Mouse (Mus musculus) hindbrain, postnatal 0 days (tissue): ENCODE data around the gene Sec24a. TPM values are rescaled to one million over a fixed set of nuclear protein-coding genes. Genes with fewer than 3 reads are reported as not detected.

Experiments
- ATAC-seq: fragments of 200-750 bp; cut with Nextera tagmentation; 2 replicates; pipeline ENCODE4 v1.8.0; 2017; ENCODE audit warnings: mild to moderate bottlenecking, moderate TSS enrichment, moderate library complexity
- DNase-seq: peaks from one replicate; pipeline ENCODE4 v3.0.0-alpha.2; 2015; ENCODE audit warnings: low spot score
- H3K27ac ChIP-seq: fragments of 300-500 bp; sonication (generic); 2 replicates; pipeline ENCODE4 v1.5.1; 2014; ENCODE audit warnings: mild to moderate bottlenecking
- H3K27me3 ChIP-seq: fragments of 300-500 bp; sonication (generic); 2 replicates; pipeline ENCODE4 v1.6.1; 2014; ENCODE audit warnings: low read length, mixed read lengths; ENCODE audit not compliant: insufficient read depth
- H3K36me3 ChIP-seq: fragments of 300-500 bp; sonication (generic); 2 replicates; pipeline ENCODE4 v1.6.1; 2014; ENCODE audit warnings: low read length, mixed read lengths; ENCODE audit not compliant: insufficient read depth
- H3K4me1 ChIP-seq: fragments of 300-500 bp; sonication (generic); 2 replicates; pipeline ENCODE4 v1.6.1; 2014; ENCODE audit warnings: antibody characterized with exemption, low read length, mixed read lengths; ENCODE audit not compliant: insufficient read depth
- H3K4me2 ChIP-seq: fragments of 300-500 bp; sonication (generic); 2 replicates; pipeline ENCODE4 v1.6.1; 2014; ENCODE audit warnings: low read depth, mild to moderate bottlenecking, low read length, moderate library complexity, mixed read lengths
- H3K4me3 ChIP-seq: fragments of 300-500 bp; sonication (generic); 2 replicates; pipeline ENCODE4 v1.5.1; 2014; ENCODE audit warnings: low read length
- H3K9ac ChIP-seq: fragments of 300-500 bp; sonication (generic); replicated peaks from 2 replicates; pipeline ENCODE4 v1.6.1; 2014; ENCODE audit warnings: mild to moderate bottlenecking, low read length, moderate library complexity, mixed read lengths
- H3K9me3 ChIP-seq: fragments of 300-500 bp; sonication (generic); 2 replicates; pipeline ENCODE4 v1.6.1; 2016; ENCODE audit warnings: low read length, mixed read lengths
- CTCF ChIP-seq: IDR thresholded peaks from 2 replicates; pipeline ENCODE4 v1.5.1; 2016; ENCODE audit warnings: antibody characterized with exemption, control low read depth, low read depth
- WGBS: fragments of 180-500 bp; shearing (Covaris S2); extraction: QIAGEN DNeasy Blood & Tissue Kit; methylation state at CpG from one replicate; pipeline ENCODE4 v1.1.7; 2014; 5-methylcytosine and 5-hydroxymethylcytosine counted together
- polyA plus RNA-seq: library from polyadenylated mRNA; unstranded; fragments of >200 nt; fragmentation: Nextera tagmentation; extraction: Ambion mirVana; gene quantifications from 2 replicates; pipeline ENCODE4 v1.2.1, GENCODE M21; 2015
- total RNA-seq: library from RNA; depleted of rRNA; stranded (reverse); fragments of >200 nt; gene quantifications from 2 replicates; pipeline ENCODE4 v1.2.3, GENCODE M21; 2014

The Sec24a gene
- total and polyA plus RNA-seq, 2 experiments from 2014 or later = 10.6 to 13.9 TPM

DNA sequence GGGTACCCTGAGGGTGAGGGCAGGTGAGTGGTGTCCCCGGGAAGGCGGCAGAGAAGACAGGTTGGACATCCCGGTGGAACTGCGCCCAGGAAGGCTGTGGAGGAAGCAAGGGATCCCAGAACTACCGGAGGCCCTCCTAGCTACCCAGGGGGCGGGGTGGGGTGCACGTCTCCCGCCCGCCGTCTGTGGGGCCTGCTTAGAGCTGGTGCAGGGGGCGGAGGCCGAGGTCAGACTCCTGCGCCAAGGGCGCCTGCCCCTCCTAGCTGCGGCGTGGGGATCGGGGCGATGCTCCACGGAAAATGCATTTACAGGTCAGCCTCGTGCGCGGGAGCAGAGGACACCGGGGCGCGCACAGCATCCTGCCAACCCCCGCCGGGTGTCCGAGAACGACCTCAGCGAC lies 113.2 kb downstream of the Sec24a start:
- H3K9ac ChIP-seq = peak overlapping the region; percentile 81
- TF ChIP-seq CTCF = no peak
- DNase-seq (no peak), ATAC-seq (peak; percentile 24; the same call in 1 of the 2 replicates)
- peak overlapping the region; percentile 72 for H3K4me3 ChIP-seq
- H3K9me3 ChIP-seq = no peaks in the 10 kb centered on the region
- under 1% methylated on average over 28 of the region's 30 CpGs for WGBS
- H3K36me3 ChIP-seq = no peaks in the 10 kb centered on the region
- peak overlapping the region; percentile 56; the same call in 1 of the 2 replicates for H3K27ac ChIP-seq
- H3K27me3 ChIP-seq = no peaks in the 10 kb centered on the region
- peak overlapping the region; percentile 85 for H3K4me2 ChIP-seq
- peaks cover 4% of the 10 kb centered on the region; the same call in 1 of the 2 replicates for H3K4me1 ChIP-seq

DNA sequence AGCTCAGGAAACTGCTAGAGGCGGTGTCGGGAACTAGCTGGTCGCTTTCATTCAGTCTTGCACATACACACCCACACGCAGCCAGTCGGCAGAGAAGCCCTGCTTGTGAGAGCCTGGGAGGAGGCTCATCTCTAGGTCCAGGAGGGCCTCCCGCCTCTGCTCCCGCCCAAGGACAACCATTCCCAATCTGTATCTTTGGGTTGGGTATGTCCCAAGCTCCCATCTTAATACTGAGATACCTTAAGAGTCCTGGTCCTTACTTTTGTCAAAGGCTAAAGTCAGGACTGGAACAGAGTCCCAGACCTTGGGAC lies 113.6 kb downstream of the Sec24a start:
- Histone ChIP-seq H3K9ac (peak overlapping the region; percentile 81), H3K27ac (peak overlapping the region; percentile 56; the same call in 1 of the 2 replicates), H3K4me1 (peaks cover 4% of the 10 kb centered on the region; the same call in 1 of the 2 replicates), H3K36me3 (no peaks in the 10 kb centered on the region), H3K4me3 (peak overlapping the region; percentile 72), H3K4me2 (peak overlapping the region; percentile 85), H3K9me3 (no peaks in the 10 kb centered on the region), H3K27me3 (no peaks in the 10 kb centered on the region)
- TF ChIP-seq CTCF = no peak
- ATAC-seq = no peak
- DNase-seq = peak; percentile 55
- 1% methylated on average over 7 of the region's 7 CpGs for WGBS

DNA sequence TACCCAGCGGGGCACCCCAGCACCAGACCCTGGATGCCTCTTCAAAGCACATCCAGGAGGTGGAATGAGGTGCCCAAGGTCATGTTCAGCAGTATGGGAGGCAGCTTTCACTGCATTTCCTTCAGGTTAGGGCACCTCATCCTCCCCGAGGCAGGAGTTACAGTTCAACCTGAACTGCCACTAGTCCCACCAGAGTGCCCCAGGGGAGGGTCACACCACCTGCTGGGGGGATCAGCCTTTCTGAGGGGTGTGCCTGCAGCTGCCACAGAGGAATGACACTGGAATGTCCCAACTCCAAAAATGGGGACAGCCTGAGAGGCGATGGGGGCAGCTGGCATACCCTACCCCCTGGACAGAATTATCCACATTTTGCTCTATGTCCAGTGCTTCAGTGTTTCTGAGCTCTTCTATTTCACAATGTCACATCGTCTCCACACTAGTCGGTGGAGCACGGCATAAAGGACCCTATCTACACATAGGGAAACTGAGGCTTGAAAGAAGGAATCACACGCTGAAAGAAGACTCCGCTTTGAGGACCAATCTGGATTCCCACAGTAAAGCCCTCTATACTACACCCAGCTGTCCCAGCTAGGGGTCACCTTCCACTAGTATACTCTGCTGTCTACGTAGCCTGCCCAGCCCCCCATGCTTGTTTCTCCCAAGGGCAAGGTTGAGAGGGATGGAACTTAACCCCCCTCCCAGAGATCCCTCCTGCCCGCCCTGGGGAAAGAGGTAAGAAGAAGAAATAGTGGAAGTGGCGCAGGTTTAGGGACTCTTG lies 114.1 kb downstream of the Sec24a start:
- no peaks in the 10 kb centered on the region for H3K27me3 ChIP-seq
- H3K9ac ChIP-seq = peak overlapping the region; percentile 81; the same call in 1 of the 2 replicates
- peak overlapping the region; percentile 72 for H3K4me3 ChIP-seq
- TF ChIP-seq CTCF = no peak
- no peaks in the 10 kb centered on the region for H3K36me3 ChIP-seq
- DNase-seq (no peak), ATAC-seq (no peak)
- no peaks in the 10 kb centered on the region for H3K9me3 ChIP-seq
- 28% methylated on average over 11 of the region's 11 CpGs for WGBS
- peak overlapping the region; percentile 85 for H3K4me2 ChIP-seq
- H3K4me1 ChIP-seq = peaks cover 4% of the 10 kb centered on the region; the same call in 1 of the 2 replicates
- H3K27ac ChIP-seq = peak overlapping the region; percentile 56; the same call in 1 of the 2 replicates

DNA sequence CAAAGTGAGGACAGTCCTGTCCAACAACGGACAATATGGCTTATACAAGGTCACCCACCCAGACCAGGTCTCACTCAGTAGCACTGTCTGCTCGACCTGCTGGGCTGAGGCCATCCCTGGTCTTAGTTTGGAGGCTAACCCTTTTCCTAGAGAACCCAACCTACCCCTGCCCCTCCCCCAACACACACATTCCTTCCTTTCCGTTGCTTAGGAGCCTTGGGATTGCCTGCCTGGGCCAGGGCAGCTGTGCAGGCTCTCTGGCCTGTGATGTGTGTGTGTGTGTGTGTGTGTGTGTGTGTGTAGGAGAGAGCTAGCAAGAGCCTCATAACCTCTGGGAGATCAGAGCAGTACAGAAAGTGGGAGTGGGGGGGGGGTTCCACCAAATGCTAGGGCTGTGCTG lies 114.9 kb downstream of the Sec24a start:
- Histone ChIP-seq H3K4me1 (peaks cover 4% of the 10 kb centered on the region; the same call in 1 of the 2 replicates), H3K9me3 (no peaks in the 10 kb centered on the region), H3K27me3 (no peaks in the 10 kb centered on the region), H3K4me3 (no peak overlapping the region), H3K4me2 (peak overlapping the region; percentile 85), H3K27ac (no peak overlapping the region), H3K9ac (0 out of 2 replicates have a peak overlapping the region, but pooled peaks have one; percentile 81), H3K36me3 (peaks cover 2% of the 10 kb centered on the region; the same call in 1 of the 2 replicates)
- no peak for ATAC-seq
- TF ChIP-seq CTCF = no peak
- 13% methylated on average over 3 of the region's 3 CpGs for WGBS
- peak; percentile 31 for DNase-seq

DNA sequence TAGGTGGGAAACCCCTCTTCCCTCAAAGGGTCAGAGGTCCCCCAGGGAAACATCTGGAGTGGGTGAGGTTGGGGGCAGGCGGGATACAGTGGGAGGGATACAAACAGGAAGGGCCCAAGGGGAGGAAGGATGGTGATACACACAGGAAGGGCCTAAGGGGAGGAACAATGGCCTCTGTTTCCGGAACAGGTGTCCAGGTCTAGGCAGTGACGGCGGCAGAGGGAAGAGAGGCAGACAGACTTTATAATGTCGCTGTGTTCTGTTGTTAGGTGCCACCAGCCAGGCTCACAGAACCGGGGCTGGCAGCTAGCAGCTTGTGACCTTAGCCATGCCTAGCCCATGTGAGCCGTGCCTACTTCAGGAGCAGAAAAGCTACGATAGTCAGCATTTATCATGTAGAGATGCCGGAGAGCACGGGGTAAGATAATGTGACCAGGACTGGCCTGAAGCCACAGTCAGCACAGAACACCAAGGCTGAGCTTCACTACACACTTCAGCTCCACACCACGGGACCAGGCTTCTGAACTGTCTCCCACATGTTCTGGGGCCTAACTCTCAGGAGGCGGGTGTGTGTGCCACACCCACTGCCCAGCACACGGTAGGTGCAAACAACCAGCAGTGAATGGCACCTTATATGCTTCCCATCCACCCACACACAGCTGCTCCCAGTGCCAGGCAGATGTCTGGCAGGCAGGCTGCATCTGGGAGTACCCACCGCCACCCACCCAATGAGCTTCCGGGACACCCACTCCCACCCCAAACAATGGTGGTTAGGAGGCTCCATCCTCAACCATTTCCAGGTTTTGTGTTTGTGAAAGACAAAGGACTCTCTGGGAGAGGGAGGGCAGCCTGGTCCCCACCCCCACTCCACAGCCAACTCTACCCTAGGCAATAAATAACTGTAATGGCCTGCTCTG lies 116.4 kb downstream of the Sec24a start:
- TF ChIP-seq CTCF = no peak
- H3K9me3 ChIP-seq = no peaks in the 10 kb centered on the region
- H3K9ac ChIP-seq = no peak overlapping the region
- H3K27me3 ChIP-seq = no peaks in the 10 kb centered on the region
- H3K4me3 ChIP-seq = no peak overlapping the region
- WGBS = 80% methylated on average over 15 of the region's 15 CpGs
- H3K4me2 ChIP-seq = no peak overlapping the region
- peaks cover 5% of the 10 kb centered on the region; the same call in 1 of the 2 replicates for H3K36me3 ChIP-seq
- no peak for ATAC-seq
- no peak for DNase-seq
- H3K27ac ChIP-seq = no peak overlapping the region
- H3K4me1 ChIP-seq = peaks cover 4% of the 10 kb centered on the region; the same call in 1 of the 2 replicates

DNA sequence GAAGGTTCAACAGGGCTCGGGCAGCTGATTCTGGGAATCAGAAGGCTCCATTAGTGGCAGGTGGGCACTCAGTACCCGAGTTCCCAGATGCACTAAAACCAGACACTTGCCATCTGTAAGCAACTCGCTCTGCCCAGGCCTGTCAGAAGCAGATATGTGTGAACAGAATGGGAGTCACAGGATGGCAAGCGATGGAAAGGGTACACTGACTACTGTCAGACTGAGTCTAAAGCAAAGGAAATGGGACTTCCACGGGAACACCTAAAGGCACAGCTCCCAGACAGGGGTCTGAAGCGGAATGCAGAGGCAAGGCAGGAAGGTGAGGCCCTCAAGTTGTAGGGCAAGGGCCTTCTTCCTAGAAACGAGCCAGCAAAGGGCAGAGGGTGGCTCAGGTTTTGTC lies 117.2 kb downstream of the Sec24a start:
- peaks cover 5% of the 10 kb centered on the region; the same call in 1 of the 2 replicates for H3K36me3 ChIP-seq
- no peak overlapping the region for H3K9ac ChIP-seq
- peaks cover 4% of the 10 kb centered on the region; the same call in 1 of the 2 replicates for H3K4me1 ChIP-seq
- H3K9me3 ChIP-seq = no peaks in the 10 kb centered on the region
- no peak overlapping the region for H3K4me2 ChIP-seq
- TF ChIP-seq CTCF = no peak
- no peak overlapping the region for H3K27ac ChIP-seq
- no peak overlapping the region for H3K4me3 ChIP-seq
- no peak for DNase-seq
- WGBS = 83% methylated on average over 7 of the region's 7 CpGs
- no peak for ATAC-seq
- H3K27me3 ChIP-seq = no peaks in the 10 kb centered on the region
